ENCODE assay signal across 7 mouse cellular contexts in the genomic region with DNA sequence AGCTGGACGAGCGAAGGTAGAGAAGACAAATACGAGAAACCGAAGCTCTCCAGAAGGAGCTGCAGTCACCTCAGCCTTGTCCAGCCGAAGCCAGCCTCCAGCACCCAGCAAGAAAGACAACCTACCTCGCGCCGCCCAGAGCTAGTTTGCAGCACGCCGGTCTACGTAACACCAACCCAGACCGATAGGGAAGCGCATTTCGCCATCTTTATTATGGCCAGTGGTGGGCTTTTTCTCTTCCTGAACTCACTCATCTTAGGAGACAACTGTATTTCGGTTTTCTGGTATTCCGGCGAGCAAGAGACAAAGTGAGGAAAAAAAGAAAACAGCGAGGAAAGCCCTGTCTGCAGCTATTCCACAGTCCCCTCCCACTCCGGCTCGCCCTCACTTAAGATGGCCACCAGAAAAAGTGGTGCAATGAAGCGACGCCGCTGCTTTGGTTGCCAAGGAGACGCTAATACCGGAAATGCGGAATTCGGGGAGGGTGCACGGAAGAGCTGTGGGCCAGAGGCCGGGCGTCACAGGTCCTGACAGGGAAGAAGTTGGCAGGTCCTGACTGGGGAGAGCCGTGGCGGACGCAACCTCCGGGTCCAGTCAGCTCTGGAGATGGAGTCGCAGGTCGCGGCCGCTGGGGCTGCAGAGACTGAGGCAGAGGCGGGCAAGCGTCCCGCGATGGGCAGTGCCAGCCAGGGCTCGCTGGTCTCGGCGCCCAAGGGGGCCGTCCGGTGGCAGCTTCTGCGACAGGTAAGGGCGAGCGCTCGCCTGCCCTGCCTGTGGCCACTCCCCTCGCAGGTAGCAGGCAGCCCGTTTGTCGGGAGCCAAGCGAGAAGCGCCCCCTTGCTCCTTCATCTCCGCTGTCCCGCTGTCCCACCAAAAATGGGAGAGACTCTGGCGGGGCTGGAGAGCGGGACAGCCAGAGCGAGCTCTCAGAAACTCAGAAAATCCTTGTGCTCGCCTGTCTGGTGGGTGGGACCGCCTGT. TPM values are rescaled to one million over a fixed set of nuclear protein-coding genes. Genes with fewer than 3 reads are reported as not detected.
DNase-seq lines count a peak whose midpoint lies in the region; ATAC-seq lines count a peak whose summit lies in the region.

Gene Prepl, minus strand, starts transcription at position 122 of the 980 bp plus-strand sequence.
Gene Camkmt, plus strand, starts transcription at position 433 of the 980 bp plus-strand sequence.

- no peaks in the 10 kb centered on the region for H3K4me1 ChIP-seq in embryonic facial prominence, embryonic 11.5 days (ENCODE audit: control insufficient read depth, insufficient read depth, low read length)
- H3K4me1 ChIP-seq in limb, embryonic 10.5 days: peaks cover 20% of the 10 kb centered on the region
- H3K4me1 ChIP-seq in midbrain, embryonic 13.5 days (replicated peaks): peaks cover 30% of the 10 kb centered on the region

- peak within 1 kb of the TSS; percentile 85 for H3K4me3 ChIP-seq in embryonic facial prominence, embryonic 11.5 days (ENCODE audit: low read depth, low read length)
- peak within 1 kb of the TSS; percentile 71 for H3K4me3 ChIP-seq in limb, embryonic 10.5 days
- H3K4me3 ChIP-seq in midbrain, embryonic 13.5 days (replicated peaks): peak within 1 kb of the TSS; percentile 94

- peak; percentile 98 for DNase-seq in adrenal gland, postnatal 14 days
- peak; percentile 99 for DNase-seq in embryonic facial prominence, embryonic 11.5 days (ENCODE audit: low spot score)
- peak; percentile 96 for DNase-seq in kidney, adult 11 months
- peak; percentile 99 for DNase-seq in limb, embryonic 10.5 days (ENCODE audit: low spot score)
- peak; percentile 90 for DNase-seq in spleen, adult 12 weeks (ENCODE audit: low spot score)

- H3K36me3 ChIP-seq in embryonic facial prominence, embryonic 11.5 days (replicated peaks; ENCODE audit: control insufficient read depth, insufficient read depth, low read depth, low read length): no peaks in the 10 kb centered on the region
- no peaks in the 10 kb centered on the region for H3K36me3 ChIP-seq in limb, embryonic 10.5 days
- H3K36me3 ChIP-seq in midbrain, embryonic 13.5 days: no peaks in the 10 kb centered on the region

- H3K27ac ChIP-seq in embryonic facial prominence, embryonic 11.5 days (replicated peaks; ENCODE audit: low read depth, low read length): peak within 1 kb of the TSS; percentile 56; the same call in 1 of the 2 replicates
- peak within 1 kb of the TSS; percentile 87 for H3K27ac ChIP-seq in limb, embryonic 10.5 days
- peak within 1 kb of the TSS; percentile 90 for H3K27ac ChIP-seq in midbrain, embryonic 13.5 days

- WGBS in embryonic facial prominence, embryonic 11.5 days: under 1% methylated on average over 62 of the region's 63 CpGs
- WGBS in limb, embryonic 10.5 days: under 1% methylated on average over 63 of the region's 63 CpGs
- under 1% methylated on average over 63 of the region's 63 CpGs for WGBS in midbrain, embryonic 13.5 days

- H3K4me2 ChIP-seq in embryonic facial prominence, embryonic 11.5 days (ENCODE audit: low read depth, low read length): peak within 1 kb of the TSS; percentile 73
- peak within 1 kb of the TSS; percentile 79 for H3K4me2 ChIP-seq in midbrain, embryonic 13.5 days (replicated peaks)

- ATAC-seq in embryonic facial prominence, embryonic 11.5 days (replicated peaks; ENCODE audit: insufficient number of reproducible peaks, low FRiP score, low TSS enrichment, low read depth): peak; percentile 98
- ATAC-seq in granulocyte monocyte progenitor cell, adult 5-6 weeks (replicated peaks; ENCODE audit: poor library complexity, severe bottlenecking): peak; percentile 91
- ATAC-seq in midbrain, embryonic 13.5 days: peak; percentile 99

- H3K27me3 ChIP-seq in embryonic facial prominence, embryonic 11.5 days (ENCODE audit: control insufficient read depth, insufficient read depth, low read length): no peaks in the 10 kb centered on the region
- no peaks in the 10 kb centered on the region for H3K27me3 ChIP-seq in limb, embryonic 10.5 days (ENCODE audit: low read depth, poor library complexity, severe bottlenecking)
- H3K27me3 ChIP-seq in midbrain, embryonic 13.5 days: no peaks in the 10 kb centered on the region

- H3K9ac ChIP-seq in embryonic facial prominence, embryonic 11.5 days (replicated peaks; ENCODE audit: low read length): peak within 1 kb of the TSS; percentile 79
- H3K9ac ChIP-seq in midbrain, embryonic 13.5 days (replicated peaks): peak within 1 kb of the TSS; percentile 88

- H3K9me3 ChIP-seq in embryonic facial prominence, embryonic 11.5 days (replicated peaks; ENCODE audit: control insufficient read depth, low read length): no peaks in the 10 kb centered on the region
- H3K9me3 ChIP-seq in limb, embryonic 10.5 days (replicated peaks): no peaks in the 10 kb centered on the region
- no peaks in the 10 kb centered on the region for H3K9me3 ChIP-seq in midbrain, embryonic 13.5 days

RNA-seq across cellular contexts. Expression of gene Prepl, which starts in this region (rescaled TPM):
- total RNA-seq in adrenal gland, postnatal 14 days (2021): 29.3 and 32.7 TPM in 2 replicates
- polyA plus RNA-seq in embryonic facial prominence, embryonic 11.5 days (2014; fragmentation: Nextera tagmentation; extraction: Ambion mirVana): 40.6 and 45.5 TPM in 2 replicates
- 29.3 and 39.9 TPM in 2 replicates for total RNA-seq in granulocyte monocyte progenitor cell, adult 5-6 weeks (2014; fragmentation: Nextera tagmentation)
- 25.9 and 28.0 TPM in 2 replicates for total RNA-seq in granulocyte monocyte progenitor cell, adult 5-6 weeks (2017)
- polyA plus RNA-seq in limb, embryonic 10.5 days (2016; fragmentation: Nextera tagmentation; extraction: Ambion mirVana): 26.6 and 28.4 TPM in 2 replicates
- 73.8 and 76.9 TPM in 2 replicates for polyA plus RNA-seq in midbrain, embryonic 13.5 days (2015; fragmentation: Nextera tagmentation; extraction: Ambion mirVana)

RNA-seq across cellular contexts. Expression of gene Camkmt, which starts in this region (rescaled TPM):
- total RNA-seq in adrenal gland, postnatal 14 days (2021): 4.8 and 6.0 TPM in 2 replicates
- polyA plus RNA-seq in embryonic facial prominence, embryonic 11.5 days (2014; fragmentation: Nextera tagmentation; extraction: Ambion mirVana): 16.8 and 16.9 TPM in 2 replicates
- total RNA-seq in granulocyte monocyte progenitor cell, adult 5-6 weeks (2014; fragmentation: Nextera tagmentation): 4.7 and 8.4 TPM in 2 replicates
- 3.6 and 5.5 TPM in 2 replicates for total RNA-seq in granulocyte monocyte progenitor cell, adult 5-6 weeks (2017)
- polyA plus RNA-seq in limb, embryonic 10.5 days (2016; fragmentation: Nextera tagmentation; extraction: Ambion mirVana): 9.8 and 11.4 TPM in 2 replicates
- 18.6 and 19.0 TPM in 2 replicates for polyA plus RNA-seq in midbrain, embryonic 13.5 days (2015; fragmentation: Nextera tagmentation; extraction: Ambion mirVana)

Comparison
In these comparisons a context has a peak if more than half of its experiments do, and no peak if none do; other contexts are left out.
1. Peak in every context shown above with its lines: DNase-seq, ATAC-seq, H3K4me3 ChIP-seq and H3K27ac ChIP-seq.